Mouse (Mus musculus) neutrophil, adult 5-6 weeks (primary cell): ENCODE measurements around the gene Hace1. TPM values are rescaled to one million over a fixed set of nuclear protein-coding genes. Genes with fewer than 3 reads are reported as not detected.

Experiments used
- ATAC-seq: fragments of 151-379, 151-347 bp; 2 replicates; pipeline ENCODE4 v1.8.0; 2017; ENCODE audit warnings: mild to moderate bottlenecking, moderate TSS enrichment; ENCODE audit not compliant: insufficient number of reproducible peaks, poor library complexity, low FRiP score, severe bottlenecking; ENCODE audit errors: extremely low read depth
- total RNA-seq: library from RNA; stranded (forward); fragments of 200-1000 nt; gene quantifications from 2 replicates; pipeline ENCODE4 v1.2.3, GENCODE M21; 2017

Gene Hace1
- total RNA-seq, 1 experiment from 2014 or later: 13.3 TPM

- no peak for ATAC-seq
These were observed 108.6 kb downstream of the Hace1 start for GRCm38 (mm10) chr10:45686191-45686590.

GRCm38 (mm10) chr10:45694931-45695330 is 117.3 kb downstream of the Hace1 start:
- ATAC-seq: no peak

GRCm38 (mm10) chr10:45695522-45695921 is 117.9 kb downstream of the Hace1 start:
- ATAC-seq: no peak

- ATAC-seq: no peak
These were observed 121.3 kb downstream of the Hace1 start for GRCm38 (mm10) chr10:45698930-45699329.

DNA sequence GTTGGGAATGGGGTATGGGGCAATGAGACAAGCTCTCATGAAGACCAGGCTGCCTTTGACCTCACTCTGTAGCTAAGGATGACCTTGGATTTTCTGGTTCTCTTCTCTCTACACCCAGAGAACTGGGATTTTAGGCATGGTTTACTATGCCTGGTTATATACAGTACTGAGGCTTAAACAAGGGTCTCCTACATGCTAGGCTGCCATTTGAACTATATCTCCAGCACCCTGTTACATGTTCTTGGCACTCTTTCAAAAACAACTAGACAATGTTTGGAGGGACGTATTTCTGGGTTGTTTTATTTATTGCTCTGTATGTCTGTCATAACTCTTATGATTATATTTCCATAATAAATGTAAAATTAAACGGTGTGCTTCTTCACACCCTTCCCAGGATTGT is 129.2 kb downstream of the Hace1 start:
- ATAC-seq: no peak

GRCm38 (mm10) chr10:45710848-45711247 is 133.2 kb downstream of the Hace1 start:
- no peak for ATAC-seq

- ATAC-seq: no peak
These were observed 133.7 kb downstream of the Hace1 start for GRCm38 (mm10) chr10:45711348-45711747.

Other genes starting within 250 kb of the Hace1 start
- gene Bves, start 242.1 kb upstream of the Hace1 start, total RNA-seq: not detected in 2 replicates
- 0.12 and 0.74 TPM in 2 replicates for gene Lin28b, start 91.4 kb upstream of the Hace1 start, total RNA-seq